Mouse (Mus musculus) gastrocnemius, postnatal 36 days (tissue): ENCODE measurements around the gene Gm13889. TPM values are rescaled to one million over a fixed set of nuclear protein-coding genes. Genes with fewer than 3 reads are reported as not detected.

Source experiments
- DNase-seq, 2 experiments: peaks; one replicate each; pipeline ENCODE4 v3.0.0; 2022
- intact Hi-C: fragments of 180-260 bp; cut with DNase I; formaldehyde crosslinking; loops from one replicate; pipeline ENCODE4 v1.15.1; 2025
- total RNA-seq, 2 experiments: library from RNA; stranded (reverse); gene quantifications; 2 replicates each; pipeline ENCODE4 v1.2.3; 2021

Gm13889 gene
- total RNA-seq, 2 experiments from 2014 or later: 6.1 to 7.6 TPM

DNA sequence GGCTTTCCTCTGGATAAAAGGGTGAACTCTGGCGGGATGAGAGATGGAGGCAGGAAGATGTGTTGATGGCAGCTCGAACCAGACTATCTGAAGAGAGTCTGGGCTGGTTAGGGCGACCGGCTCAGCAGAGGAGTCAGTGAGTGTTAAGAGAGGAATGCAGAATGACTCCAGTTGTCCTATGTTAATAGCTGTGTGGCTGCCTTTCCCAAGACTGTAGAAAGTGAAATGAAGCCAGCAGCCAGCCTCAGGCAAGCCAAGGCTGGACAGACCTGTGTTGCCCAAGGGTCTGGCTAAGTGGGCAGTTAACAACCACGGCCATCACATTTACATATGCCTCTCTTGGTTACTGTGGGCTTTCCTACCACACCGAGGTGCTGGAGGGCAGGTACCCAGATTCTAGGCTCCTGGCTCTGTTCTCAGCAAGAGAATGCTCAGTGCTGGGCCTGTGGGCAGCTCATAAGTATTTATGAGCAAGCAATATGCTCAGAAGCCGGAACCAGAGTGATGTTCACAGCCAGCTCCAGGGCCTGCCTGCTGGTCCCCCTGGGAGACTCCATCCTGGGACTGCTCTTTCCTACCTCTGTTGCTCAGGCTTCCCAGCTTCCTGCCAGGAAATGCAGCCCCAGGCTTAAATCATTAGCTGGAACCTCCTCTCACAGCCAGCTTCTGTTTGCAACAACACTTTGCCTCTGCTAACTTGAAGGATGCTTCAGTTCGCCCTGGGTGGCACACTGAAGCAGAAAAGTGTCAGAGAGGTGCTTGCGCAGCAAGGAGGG, 49.3 kb downstream of the Gm13889 start:
- no peak for DNase-seq
- intact Hi-C loops: no loop called here

- intact Hi-C loops: no loop called here
- peak; percentile 47 to 63 for DNase-seq
Measured at GRCm38 (mm10) chr2:93906316-93906715, 50.7 kb downstream of the Gm13889 start.

Other genes starting within 250 kb of the Gm13889 start
- gene Ext2, start 134.6 kb downstream of the Gm13889 start, total RNA-seq: 10 to 100 TPM; 32.8 to 35.2 TPM
- 1 to 10 TPM; 3.2 to 4.0 TPM for gene Accs, start 107.3 kb downstream of the Gm13889 start, total RNA-seq
- not detected for gene Accsl, start 88.0 kb downstream of the Gm13889 start, total RNA-seq
- gene Gm27027, start 39.2 kb upstream of the Gm13889 start, total RNA-seq: under 1 TPM in 1 of 2 experiments, not detected in 1; 0.86 TPM
- gene Alkbh3, start 53.6 kb upstream of the Gm13889 start, total RNA-seq: 10 to 100 TPM; 52.0 to 58.1 TPM
- gene Hsd17b12, start 200.8 kb upstream of the Gm13889 start, total RNA-seq: 1 to 10 TPM; 6.6 TPM